Mouse (Mus musculus): ENCODE measurements around the gene Ugt1a6a.
"Not testable (repeated sequence)": the region's sequence is repeated elsewhere in the genome, so short reads cannot be mapped to it uniquely, and the experiment has no call there.

Gene Ugt1a6a

GRCm38 (mm10) chr1:88134457-88135011 is at the start of gene Ugt1a6a:
TSS of gene Ugt1a6a (plus strand) at chr1:88134809.
- CTCF ChIA-PET = not testable (repeated sequence)

DNA sequence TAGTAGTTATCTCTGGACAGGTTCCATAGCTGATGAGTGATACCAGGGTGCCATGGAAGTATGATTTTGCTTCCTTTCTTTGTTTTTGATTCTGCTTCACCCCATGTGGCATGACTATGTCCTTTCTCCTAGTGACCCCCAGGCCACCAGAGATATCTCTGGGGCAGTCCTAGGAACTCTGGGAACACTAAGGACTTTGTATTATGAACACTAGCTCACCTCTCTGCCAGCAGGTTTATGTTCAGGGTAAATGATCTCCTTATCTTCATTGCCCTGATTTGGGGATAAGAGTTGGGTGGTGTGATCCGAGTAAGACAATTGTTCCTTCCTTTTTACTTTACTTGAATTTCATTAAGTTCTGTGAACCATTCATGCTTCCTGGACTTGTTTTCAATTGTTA is 48.5 kb upstream of the Ugt1a6a start:
- CTCF ChIA-PET = no interaction called here

DNA sequence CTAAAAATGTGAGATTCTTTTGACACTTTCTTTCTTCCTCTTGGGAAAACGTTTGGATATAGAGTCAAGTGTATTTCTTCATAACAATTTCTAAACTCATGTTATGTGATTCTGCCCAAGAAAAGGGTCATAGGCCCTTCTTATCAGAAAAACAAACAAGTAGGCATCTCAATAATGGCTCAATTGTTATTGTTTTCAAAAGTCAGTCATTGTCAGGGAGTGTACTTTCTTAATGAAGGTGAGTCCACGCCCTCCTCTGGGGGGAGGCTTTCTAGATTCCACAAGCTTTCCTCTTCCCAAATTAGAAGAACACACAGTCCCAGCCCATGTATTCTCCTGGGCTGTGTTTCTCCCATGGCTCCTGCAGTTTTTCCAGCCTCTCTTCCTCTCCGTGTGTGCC is 47.1 kb upstream of the Ugt1a6a start, which contains the start of gene Ugt1a8:
Ugt1a8 (plus strand) TSS at position 301 of the 400 bp plus-strand sequence.
- CTCF ChIA-PET = no interaction called here

- CTCF ChIA-PET = no interaction called here
Observed at GRCm38 (mm10) chr1:88092341-88092740, 42.3 kb upstream of the Ugt1a6a start.

DNA sequence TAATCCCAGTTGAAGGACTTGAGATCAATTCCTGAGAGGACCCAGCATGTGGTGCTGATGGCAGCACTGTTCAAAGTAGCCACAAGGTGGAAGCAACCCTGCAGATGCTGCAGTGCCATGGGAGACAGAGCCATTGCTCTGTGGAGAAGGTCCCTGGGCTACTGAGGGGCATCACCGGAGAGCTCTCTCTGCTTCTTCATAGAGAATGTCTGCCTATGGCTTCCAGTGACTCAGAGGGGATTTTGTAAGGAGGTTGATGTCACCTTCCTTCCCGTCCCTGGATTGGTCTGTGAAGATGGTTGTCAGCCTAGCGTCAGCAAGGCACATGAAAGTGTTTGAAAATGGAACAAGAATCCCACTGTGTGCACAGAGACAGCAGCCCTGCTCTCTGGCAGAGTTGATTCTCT is 40.3 kb upstream of the Ugt1a6a start:
- CTCF ChIA-PET = not testable (repeated sequence)

GRCm38 (mm10) chr1:88094941-88095492 is 39.6 kb upstream of the Ugt1a6a start, which contains the start of gene Ugt1a7c:
TSS of gene Ugt1a7c (plus strand) at chr1:88095062.
- CTCF ChIA-PET = no interaction called here

GRCm38 (mm10) chr1:88098546-88098945 is 36.1 kb upstream of the Ugt1a6a start:
- CTCF ChIA-PET = interaction anchor here (0.6 kb wide), 1 partner anchor 15 kb away, joined by 3 read pairs; no protein-coding TSS in a partner anchor

DNA sequence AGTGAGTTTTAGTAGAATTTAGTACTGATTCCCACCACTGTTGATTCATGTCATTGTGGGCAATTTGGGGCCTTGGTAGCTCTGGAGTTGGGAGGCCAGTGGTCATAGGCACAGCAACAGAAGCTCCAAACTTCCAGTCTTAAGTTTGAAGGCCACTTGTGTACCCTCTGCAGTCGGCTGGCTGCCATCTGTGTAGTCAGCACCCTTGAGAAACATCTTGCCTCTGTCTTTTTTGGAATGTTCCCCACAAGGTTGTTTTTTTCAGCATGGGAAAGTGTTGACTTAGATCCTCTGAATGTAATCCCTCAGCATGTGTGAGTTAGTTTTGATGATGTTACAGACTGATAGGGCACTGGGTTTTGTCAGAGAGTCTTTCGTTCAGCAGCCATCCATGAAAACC is 34.9 kb upstream of the Ugt1a6a start:
- CTCF ChIA-PET = not testable (repeated sequence)

- CTCF ChIA-PET = not testable (repeated sequence)
Observed at GRCm38 (mm10) chr1:88103019-88103418, 31.6 kb upstream of the Ugt1a6a start, which contains the start of gene Ugt1a6b. TSS of gene Ugt1a6b (plus strand) at chr1:88103252.

GRCm38 (mm10) chr1:88103697-88104468 is 30.7 kb upstream of the Ugt1a6a start:
- CTCF ChIA-PET = not testable (repeated sequence)

- CTCF ChIA-PET = no interaction called here
Observed at GRCm38 (mm10) chr1:88104667-88105430, 29.8 kb upstream of the Ugt1a6a start.

- CTCF ChIA-PET = interaction anchor here (0.6 kb wide), 1 partner anchor 269 kb away, joined by 5 read pairs; no protein-coding TSS in a partner anchor
Observed at GRCm38 (mm10) chr1:88105656-88106055, 29.0 kb upstream of the Ugt1a6a start.

- CTCF ChIA-PET = not testable (repeated sequence)
Observed at GRCm38 (mm10) chr1:88109027-88109557, 25.5 kb upstream of the Ugt1a6a start.

DNA sequence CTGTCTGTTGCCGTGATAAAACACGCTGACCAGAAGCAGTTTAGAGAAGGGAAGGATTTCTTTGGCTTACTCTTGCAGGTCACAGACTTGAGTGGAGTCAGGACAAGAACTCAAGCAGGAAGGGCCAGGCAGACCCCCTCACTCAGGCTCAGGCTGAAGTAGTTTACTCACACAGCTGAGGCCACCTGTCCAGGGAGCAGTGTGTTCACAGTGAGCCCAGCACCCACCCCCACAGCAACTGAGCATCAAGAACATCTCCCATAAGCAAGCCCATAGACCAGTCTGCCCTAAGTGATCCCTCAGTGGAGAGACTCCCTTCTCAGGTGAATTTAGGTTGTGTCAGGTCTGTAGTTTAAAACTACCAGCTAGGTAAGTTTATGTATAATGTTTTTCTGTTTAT is 25.0 kb upstream of the Ugt1a6a start:
- CTCF ChIA-PET = not testable (repeated sequence)

- CTCF ChIA-PET = not testable (repeated sequence)
Observed at GRCm38 (mm10) chr1:88112769-88113168, 21.8 kb upstream of the Ugt1a6a start.

- CTCF ChIA-PET = not testable (repeated sequence)
Observed at GRCm38 (mm10) chr1:88120550-88120949, 14.1 kb upstream of the Ugt1a6a start.

GRCm38 (mm10) chr1:88121521-88121920 is 13.1 kb upstream of the Ugt1a6a start:
- CTCF ChIA-PET = not testable (repeated sequence)

DNA sequence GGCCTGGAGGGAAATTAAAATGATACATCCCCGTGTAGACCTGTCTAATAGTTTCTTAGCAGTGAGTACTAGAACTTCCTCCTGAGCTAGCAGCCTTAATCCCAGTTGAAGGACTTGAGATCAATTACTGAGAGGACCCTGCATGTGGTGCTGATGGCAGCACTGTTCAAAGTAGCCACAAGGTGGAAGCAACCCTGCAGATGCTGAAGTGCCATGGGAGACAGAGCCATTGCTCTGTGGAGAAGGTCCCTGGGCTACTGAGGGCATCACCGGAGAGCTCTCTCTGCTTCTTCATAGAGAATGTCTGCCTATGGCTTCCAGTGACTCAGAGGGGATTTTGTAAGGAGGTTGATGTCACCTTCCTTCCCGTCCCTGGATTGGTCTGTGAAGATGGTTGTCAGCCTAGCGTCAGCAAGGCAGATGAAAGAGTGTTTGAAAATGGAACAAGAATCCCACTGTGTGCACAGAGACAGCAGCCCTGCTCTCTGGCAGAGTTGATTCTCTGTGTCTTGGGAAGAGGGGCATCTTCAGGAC is 8.7 kb upstream of the Ugt1a6a start:
- CTCF ChIA-PET = not testable (repeated sequence)

DNA sequence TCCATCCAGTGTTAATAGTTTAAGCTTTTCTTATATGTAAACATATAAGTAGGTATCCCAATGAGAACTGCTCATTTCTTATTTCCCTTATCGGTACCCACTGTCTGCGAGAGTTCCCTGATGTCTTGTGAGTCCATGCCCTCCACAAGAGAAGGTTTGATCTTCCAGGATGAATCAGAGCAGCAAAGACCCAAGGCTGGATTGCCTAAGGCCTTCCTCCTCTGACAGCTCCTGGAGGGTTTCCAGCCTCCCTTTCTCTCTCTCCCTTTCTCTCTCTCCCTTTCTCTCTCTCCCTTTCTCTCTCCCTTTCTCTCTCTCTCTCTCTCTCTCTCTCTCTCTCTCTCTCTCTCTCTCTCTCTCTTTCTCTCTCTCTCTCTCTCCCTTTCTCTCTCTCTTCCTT is 5.5 kb upstream of the Ugt1a6a start:
- CTCF ChIA-PET = not testable (repeated sequence)

DNA sequence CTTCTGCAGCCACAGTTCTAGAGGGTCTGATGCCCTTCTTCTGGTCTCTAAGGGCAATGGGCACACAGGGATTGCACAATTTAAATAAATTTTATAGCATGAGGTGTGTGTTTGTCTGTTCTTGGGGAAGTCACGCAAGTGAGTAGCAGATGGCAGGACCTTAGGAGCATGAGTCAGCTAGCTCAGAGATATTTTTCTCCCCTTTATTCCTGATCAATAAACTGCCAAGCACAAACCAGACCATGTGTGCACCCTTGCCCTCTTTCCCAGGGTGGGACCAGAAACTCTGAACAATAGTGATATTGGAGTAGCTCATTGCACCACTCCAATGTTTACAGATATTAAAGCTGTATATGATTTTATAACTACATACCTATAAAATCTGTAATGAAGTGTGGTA is 4.4 kb upstream of the Ugt1a6a start:
- CTCF ChIA-PET = not testable (repeated sequence)

GRCm38 (mm10) chr1:88133908-88134456 is 627 bp upstream of the Ugt1a6a start:
- CTCF ChIA-PET = no interaction called here

Data from spleen, embryonic (tissue).